Mouse (Mus musculus) lung, embryonic 16.5 days (tissue): Measurements from ENCODE around the gene Yeats2. TPM values are rescaled to one million over a fixed set of nuclear protein-coding genes. Genes with fewer than 3 reads are reported as not detected.

Experiments
- polyA plus RNA-seq: library from polyadenylated mRNA; unstranded; fragments of >200 nt; fragmentation: Nextera tagmentation; extraction: Ambion mirVana; gene quantifications from 2 replicates; pipeline ENCODE4 v1.2.1, GENCODE M21; 2015

Gene Yeats2
- polyA plus RNA-seq, 1 experiment from 2014 or later = 29.7 TPM

Other genes starting within 250 kb of the Yeats2 start
- gene Klhl6, start 158.0 kb upstream of the Yeats2 start, polyA plus RNA-seq = 16.7 and 18.3 TPM in 2 replicates
- gene Klhl24, start 43.5 kb upstream of the Yeats2 start, polyA plus RNA-seq = 35.9 and 36.2 TPM in 2 replicates
- gene Map6d1, start 100.3 kb downstream of the Yeats2 start, polyA plus RNA-seq = 0.46 and 0.55 TPM in 2 replicates
- gene Parl, start 161.3 kb downstream of the Yeats2 start, polyA plus RNA-seq = 74.8 and 76.6 TPM in 2 replicates
- 0.18 TPM in 1 of 2 replicates, not detected in the other for gene Cyp2ab1, start 184.3 kb downstream of the Yeats2 start, polyA plus RNA-seq